Mouse (Mus musculus) layer of hippocampus, adult 2 months (tissue): Measurements from ENCODE around the gene Cpe. TPM values are rescaled to one million over a fixed set of nuclear protein-coding genes. Genes with fewer than 3 reads are reported as not detected.

Experiments
- DNase-seq, 2 experiments: peaks; one replicate each; pipeline ENCODE4 v3.0.0; 2022; ENCODE audit warnings: low spot score in 2 of 2
- H3K27ac ChIP-seq: fragments of 200-600 bp; 2 replicates; pipeline ENCODE4 v1.8.1; 2022
- H3K4me3 ChIP-seq: fragments of 200-600 bp; 2 replicates; pipeline ENCODE4 v1.8.1; 2022; ENCODE audit warnings: mild to moderate bottlenecking
- CTCF ChIP-seq: fragments of 200-600 bp; conservative IDR thresholded peaks from 2 replicates; pipeline ENCODE4 v1.8.1; 2022; ENCODE audit warnings: antibody characterized with exemption, mild to moderate bottlenecking, moderate library complexity
- long read RNA-seq, 2 experiments: library from polyadenylated mRNA; stranded (forward); transcript quantifications; one replicate each; pipeline ENCODE4 v2.0.0; 2021; ENCODE audit warnings: borderline mapping rate in 2 of 2
- total RNA-seq, 2 experiments: library from RNA; stranded (reverse); gene quantifications; 2 replicates each; pipeline ENCODE4 v1.2.3; 2021

Cpe gene
- 1,000 to 10,000 TPM; 2,581 to 2,789 TPM for total RNA-seq
- long read RNA-seq, experiment 1, transcript Cpe-201 (9 exons, 2,117 nt), result major isoform, 2,612 of 2,879 reads
- long read RNA-seq, experiment 1, partial matches to known transcripts, result 188 of 2,879 reads
- long read RNA-seq, experiment 1, other reads (novel, unspliced or antisense), result 79 of 2,879 reads
- long read RNA-seq, experiment 2, transcript Cpe-201 (9 exons, 2,117 nt), result major isoform, 3,583 of 3,930 reads
- long read RNA-seq, experiment 2, partial matches to known transcripts, result 253 of 3,930 reads
- long read RNA-seq, experiment 2, other reads (novel, unspliced or antisense), result 94 of 3,930 reads

DNA sequence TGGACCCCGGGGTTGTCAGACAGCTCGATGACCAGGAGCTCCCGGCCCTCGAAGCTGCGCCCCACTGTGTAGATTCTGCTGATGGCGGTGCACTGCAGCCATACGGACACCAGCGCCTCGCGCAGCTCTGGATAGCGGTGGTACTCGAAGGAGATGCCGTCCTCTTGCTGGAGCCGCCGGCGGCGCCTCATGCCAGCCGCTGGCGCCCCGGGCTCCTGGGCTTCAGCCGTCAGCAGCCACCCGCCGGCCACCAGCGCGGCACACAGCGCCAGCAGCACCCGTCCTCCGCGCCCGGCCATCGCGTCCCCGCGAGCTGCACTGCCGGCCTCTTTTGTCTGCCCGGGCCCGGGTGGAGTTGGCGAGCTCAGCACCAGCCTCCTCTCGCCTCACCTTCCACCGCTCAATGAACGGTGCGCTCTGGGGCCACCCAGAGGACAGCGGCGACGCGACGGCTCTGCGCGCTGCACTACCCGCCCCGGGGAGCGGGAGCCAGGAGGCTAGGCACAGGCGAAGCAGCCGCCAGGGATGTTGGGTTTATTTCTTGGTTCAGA, at the start of gene Cpe:
Cpe (minus strand) TSS at position 404 of the 551 bp plus-strand sequence.
- Histone ChIP-seq H3K27ac (peak within 1 kb of the TSS; percentile 99), H3K4me3 (peak within 1 kb of the TSS; percentile 93)
- DNase-seq, result peak; percentile 88 to 91
- TF ChIP-seq CTCF, result peak; percentile 86

DNA sequence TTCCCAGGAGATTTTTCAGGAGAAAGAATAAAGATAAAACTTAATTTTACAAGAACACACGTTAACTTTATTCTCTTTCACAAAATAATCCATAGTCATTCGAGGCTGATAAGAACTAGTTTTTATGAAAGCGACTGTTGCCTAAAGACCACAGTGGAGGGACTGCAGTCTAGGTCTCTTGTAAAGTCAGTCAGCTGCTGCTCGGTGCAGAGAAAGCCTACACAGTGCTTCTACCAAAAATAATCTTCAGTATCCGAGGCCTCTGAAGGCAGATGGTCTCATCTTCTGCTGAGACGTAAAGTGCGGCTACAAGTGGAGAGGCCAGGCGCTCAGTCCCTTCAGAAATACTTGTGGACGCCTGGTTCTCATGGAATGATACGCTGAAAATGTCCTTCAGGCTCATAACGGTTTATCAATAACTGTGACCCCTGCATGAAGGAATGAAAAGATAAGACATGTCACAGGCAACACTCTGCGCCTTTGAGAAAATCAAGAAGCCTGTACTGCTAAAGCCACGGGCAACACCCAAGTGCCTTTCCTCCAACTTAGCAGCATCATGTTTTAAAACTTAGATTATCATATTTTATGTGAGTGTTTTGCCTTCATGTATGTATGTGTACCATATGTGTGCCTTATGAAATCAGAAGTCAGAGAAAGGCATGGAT, 47.8 kb upstream of the Cpe start:
- TF ChIP-seq CTCF, result no peak
- H3K4me3 ChIP-seq, result no peak overlapping the region
- no peak overlapping the region for H3K27ac ChIP-seq
- DNase-seq, result no peak

DNA sequence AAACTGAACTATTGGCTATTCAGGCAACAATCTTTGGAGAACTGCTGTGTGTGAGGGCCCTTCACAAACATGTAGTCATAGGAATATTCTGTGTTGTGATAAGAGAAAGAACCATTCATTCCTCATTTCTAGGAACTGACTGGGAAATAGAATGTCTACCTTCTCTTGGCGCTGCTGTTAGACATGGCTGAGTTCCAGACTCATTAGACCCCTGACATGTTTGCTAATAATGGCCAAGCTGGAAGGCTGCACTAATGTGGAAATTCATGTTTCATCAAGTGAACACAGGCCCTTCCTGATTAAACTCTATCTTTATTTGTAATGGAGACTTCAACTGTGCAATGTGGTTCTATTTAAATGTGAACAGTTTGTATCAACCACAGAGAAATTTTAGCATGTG, 46.1 kb upstream of the Cpe start:
- H3K27ac ChIP-seq, result no peak overlapping the region
- TF ChIP-seq CTCF, result no peak
- no peak overlapping the region for H3K4me3 ChIP-seq
- DNase-seq, result no peak

DNA sequence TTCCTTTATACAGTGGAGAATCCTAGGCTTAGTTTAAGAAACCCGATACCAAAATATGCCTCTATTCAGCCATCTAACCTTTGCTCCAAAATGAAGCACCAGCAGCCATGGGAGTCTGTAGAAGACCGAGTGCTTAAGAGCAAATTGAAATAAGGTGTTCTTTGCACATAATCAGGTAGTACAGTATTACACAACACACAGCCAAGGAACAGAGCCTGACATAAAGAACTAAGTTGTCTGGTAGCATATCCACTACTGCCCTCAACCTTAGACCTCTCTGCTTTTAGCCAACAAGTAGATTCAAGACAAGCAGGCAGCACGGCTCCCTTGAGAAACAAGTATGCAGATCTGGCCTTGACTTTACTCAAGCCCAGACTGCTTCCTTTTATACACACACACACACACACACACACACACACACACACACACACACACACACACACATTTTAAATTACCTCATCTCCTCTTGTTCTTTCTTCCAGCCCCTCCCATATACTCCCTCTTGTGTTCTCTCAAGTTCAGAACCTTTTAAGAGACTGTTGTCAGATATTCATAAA, 44.0 kb upstream of the Cpe start:
- Histone ChIP-seq H3K4me3 (no peak overlapping the region), H3K27ac (no peak overlapping the region)
- DNase-seq, result no peak
- TF ChIP-seq CTCF, result no peak

DNA sequence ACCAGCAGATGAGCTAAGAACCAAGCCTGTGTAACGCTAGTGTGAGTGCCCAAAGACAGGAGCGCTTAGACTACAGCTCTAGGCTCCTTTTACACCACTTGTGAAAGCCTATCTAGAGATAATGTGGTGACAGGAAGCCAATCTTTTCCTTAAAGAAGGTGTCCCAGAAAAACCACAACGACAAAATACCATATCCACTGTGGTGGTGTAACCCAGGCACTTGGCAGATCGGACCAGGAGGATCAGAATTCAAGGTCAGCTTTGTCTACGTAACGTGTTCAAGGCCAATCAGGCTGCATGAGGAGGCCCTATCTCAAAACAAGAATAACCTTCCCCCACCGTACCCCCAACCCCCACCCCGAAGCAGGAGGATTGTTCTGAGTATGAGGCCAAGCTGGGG, 42.3 kb upstream of the Cpe start:
- Histone ChIP-seq H3K27ac (peak overlapping the region; percentile 43), H3K4me3 (no peak overlapping the region)
- no peak for DNase-seq
- no peak for TF ChIP-seq CTCF

DNA sequence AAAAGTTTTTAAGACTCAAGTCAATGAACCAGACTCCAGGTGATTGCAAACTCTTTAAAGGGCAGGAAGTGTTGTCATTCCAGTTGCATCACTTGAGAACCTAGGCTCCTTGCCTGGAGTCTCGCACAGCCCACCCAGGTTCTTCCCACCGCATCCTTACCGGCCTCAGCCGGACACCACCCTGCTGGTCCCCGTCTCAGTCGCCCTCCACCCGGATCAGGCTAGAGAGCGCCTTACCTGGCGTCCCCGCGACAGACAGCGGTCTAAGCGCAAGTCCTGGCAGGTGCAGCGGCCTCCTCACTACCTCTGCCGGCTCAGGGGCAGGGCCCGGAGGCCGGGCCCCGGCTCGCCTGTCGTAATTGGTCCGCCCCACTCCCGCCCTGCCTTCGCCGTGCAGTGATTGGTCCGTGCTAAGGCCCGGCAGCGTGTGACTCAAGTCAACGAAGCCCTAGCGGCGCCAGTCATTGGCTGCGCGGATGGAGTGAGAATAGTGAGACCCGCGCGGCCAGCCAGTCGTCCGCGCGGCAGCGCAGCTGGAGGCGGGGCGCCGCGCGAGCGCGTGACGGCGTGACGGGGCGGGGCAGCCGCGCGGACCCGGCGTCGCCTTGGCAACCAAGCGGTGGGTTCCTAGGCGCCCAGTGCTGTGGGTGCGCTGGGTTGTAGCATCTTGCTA, 40.6 kb upstream of the Cpe start, which contains the start of gene Msmo1:
Msmo1 (minus strand) TSS at position 522 of the 673 bp plus-strand sequence.
- TF ChIP-seq CTCF, result no peak; the same call in 1 of the 2 replicates
- peak within 1 kb of the TSS; percentile 90 for H3K27ac ChIP-seq
- H3K4me3 ChIP-seq, result peak within 1 kb of the TSS; percentile 100
- DNase-seq, result peak; percentile 95 to 98

DNA sequence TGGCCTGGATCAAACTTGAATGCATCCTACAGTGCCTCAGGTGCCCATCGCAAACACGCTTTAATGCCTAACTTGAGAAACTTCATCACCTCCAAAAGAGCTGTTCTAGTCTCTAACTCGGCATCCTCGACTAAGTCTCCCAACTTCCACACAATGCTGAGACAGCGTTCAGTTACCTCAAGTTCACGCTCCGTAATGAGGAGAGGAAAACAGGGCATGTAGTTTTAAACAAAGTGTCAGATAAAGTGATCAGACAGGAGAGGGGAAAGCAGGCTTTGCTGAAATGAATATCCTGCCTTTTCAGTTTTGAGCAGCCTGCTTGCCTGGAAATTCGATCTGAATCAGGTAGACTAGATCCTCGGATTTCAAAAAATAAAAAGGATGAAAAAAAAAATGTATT, 39.7 kb upstream of the Cpe start:
- peak overlapping the region; percentile 90 for H3K27ac ChIP-seq
- no peak for TF ChIP-seq CTCF
- no peak for DNase-seq
- H3K4me3 ChIP-seq, result peak overlapping the region; percentile 100

DNA sequence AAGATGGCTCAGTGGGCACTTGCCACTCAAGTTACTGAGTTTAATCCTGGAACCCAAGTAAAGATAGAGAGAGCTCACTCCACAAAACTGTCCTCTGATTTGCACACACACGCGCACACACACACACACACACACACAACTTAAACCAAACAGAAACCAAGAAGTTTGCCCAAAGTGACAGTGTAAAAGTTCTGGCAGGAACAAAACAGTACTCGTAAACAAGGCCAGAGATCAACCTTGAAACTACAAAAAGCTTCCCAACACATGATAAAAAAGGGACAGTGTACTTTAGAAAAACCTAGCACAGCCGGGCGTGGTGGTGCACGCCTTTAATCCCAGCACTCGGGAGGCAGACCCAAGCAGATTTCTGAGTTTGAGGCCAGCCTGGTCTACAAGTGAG, 35.3 kb upstream of the Cpe start:
- no peak for DNase-seq
- Histone ChIP-seq H3K4me3 (no peak overlapping the region), H3K27ac (no peak overlapping the region)
- no peak for TF ChIP-seq CTCF

DNA sequence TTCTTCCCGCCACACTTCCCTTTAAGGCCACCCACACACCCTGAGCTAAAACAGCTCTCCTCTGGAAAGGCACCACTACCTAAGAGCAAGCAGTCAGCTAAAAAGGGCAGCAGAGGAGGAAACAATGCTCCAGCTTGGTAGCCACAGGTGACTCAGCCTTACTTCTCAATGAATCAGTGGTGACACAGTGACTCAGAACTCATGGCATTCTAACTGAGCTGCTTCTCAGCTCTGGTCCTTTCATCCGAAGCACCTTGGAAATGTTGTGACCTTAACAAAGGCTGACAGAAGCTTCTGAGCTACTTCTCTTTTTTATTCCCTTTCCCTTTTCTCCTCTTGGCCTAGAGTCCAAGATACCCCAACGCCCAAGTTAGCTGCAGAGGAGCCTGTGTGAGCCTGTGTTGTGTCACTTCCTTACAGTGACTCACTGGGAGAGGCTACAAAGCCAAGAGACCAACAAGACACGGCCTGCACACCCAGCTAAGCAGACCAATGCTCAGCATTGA, 33.4 kb upstream of the Cpe start:
- Histone ChIP-seq H3K27ac (no peak overlapping the region), H3K4me3 (no peak overlapping the region)
- no peak for TF ChIP-seq CTCF
- no peak for DNase-seq

DNA sequence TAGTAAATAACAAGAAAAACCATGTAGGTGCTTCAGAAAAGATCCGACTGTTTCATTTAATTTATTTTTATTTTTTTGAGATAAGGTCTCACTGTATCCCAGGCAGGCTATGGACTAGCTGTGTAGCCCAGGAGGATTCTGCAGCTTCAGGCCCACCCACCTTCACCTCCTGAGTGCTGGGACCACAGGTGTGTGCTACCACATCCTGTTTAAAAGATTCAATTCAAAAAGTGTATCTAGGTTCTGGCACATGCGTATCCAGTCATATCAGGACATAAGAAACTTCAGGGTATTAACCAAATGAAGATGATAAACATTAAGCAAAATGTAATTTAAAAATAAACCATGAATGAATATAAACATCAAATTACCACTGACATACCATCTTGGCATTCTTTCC, 30.4 kb upstream of the Cpe start:
- no peak for DNase-seq
- no peak overlapping the region for H3K4me3 ChIP-seq
- no peak overlapping the region for H3K27ac ChIP-seq
- TF ChIP-seq CTCF, result no peak

DNA sequence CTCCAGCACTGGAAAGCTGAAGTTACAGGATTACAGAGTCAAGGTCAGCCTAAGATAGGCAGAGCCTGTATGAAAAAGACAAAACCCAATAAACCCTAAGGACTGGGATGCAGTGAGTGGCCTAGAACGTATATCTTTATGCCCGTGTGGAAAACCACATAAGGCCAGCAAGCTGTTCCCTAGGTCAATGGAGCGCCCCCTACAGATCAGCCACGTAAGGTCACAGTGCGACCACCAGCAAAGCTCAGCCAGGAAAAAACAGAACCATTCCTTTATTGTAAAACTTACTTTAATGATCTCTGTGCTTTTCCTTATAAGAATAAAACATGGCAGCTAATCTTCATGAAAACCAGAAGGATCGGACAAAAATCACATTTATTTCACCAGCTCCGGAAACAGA, 25.0 kb upstream of the Cpe start:
- Histone ChIP-seq H3K27ac (no peak overlapping the region), H3K4me3 (no peak overlapping the region)
- peak; percentile 57 for TF ChIP-seq CTCF
- DNase-seq, result no peak

DNA sequence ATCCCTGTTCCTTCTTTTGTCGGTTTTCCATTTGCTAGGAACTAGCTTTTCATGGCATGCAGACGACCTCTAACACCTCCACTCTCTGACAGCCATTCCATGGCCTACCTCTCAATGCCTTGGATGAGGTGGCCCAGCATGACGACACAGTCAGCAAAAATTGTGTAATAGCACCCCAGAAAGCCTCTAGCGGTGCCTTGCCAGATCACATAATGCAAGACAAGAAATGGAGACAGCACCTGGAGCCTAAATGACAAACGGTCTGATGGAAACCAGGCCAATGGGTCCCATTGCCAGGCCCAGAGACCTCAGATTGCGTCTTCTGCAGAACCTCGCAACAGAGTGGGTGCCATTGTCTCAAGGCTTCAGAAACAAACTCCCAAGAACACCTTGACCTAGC, 19.6 kb upstream of the Cpe start:
- TF ChIP-seq CTCF, result no peak
- DNase-seq, result no peak
- no peak overlapping the region for H3K27ac ChIP-seq

DNA sequence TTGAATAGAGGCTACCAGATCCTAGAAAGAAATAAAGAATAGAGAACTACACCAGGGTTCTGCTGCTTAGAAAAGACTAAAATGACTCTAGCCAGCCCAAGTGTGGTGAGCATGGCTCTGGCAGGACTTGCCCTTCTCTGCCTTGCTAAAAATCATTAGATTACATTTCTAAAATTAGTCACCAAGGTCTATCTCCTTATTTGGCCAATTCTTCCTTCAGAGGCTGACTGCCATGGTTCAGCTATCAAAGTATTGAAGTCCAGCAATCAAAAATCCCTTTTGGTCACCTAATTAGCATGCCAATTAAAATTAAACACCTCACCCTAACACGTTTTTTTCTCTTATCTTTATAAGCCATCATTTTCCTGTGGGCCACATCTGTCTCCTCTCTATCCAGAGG, 18.7 kb upstream of the Cpe start:
- no peak for DNase-seq
- no peak for TF ChIP-seq CTCF
- H3K4me3 ChIP-seq, result no peak overlapping the region
- no peak overlapping the region for H3K27ac ChIP-seq

More for the DNA sequence above, 19.6 kb upstream of the Cpe start:
- H3K4me3 ChIP-seq, result no peak overlapping the region
